Mouse (Mus musculus) layer of hippocampus, adult 6 months (tissue): ENCODE measurements around the gene Akirin2. TPM values are rescaled to one million over a fixed set of nuclear protein-coding genes. Genes with fewer than 3 reads are reported as not detected.

Experiments
- long read RNA-seq, 2 experiments: library from polyadenylated mRNA; unstranded; transcript quantifications; one replicate each; pipeline ENCODE4 v2.0.0; 2019 to 2020
- polyA plus RNA-seq: library from polyadenylated mRNA; unstranded; fragments of <200 nt; fragmentation: Nextera tagmentation; gene quantifications from 2 replicates; pipeline ENCODE4 v1.2.3, GENCODE M21; 2021

Gene Akirin2
- polyA plus RNA-seq: 16.2 and 19.1 TPM in 2 replicates
- long read RNA-seq, experiment 1, transcript Akirin2-201 (5 exons, 1,397 nt): major isoform, 10 of 20 reads
- long read RNA-seq, experiment 1, partial matches to known transcripts: 9 of 20 reads
- long read RNA-seq, experiment 1, other reads (novel, unspliced or antisense): 1 of 20 reads
- long read RNA-seq, experiment 2, transcript Akirin2-201 (5 exons, 1,397 nt): major isoform, 17 of 19 reads
- long read RNA-seq, experiment 2, partial matches to known transcripts: 0 of 19 reads
- long read RNA-seq, experiment 2, other reads (novel, unspliced or antisense): 2 of 19 reads

GRCm38 (mm10) chr4:34550748-34551097, at the start of gene Akirin2:
Gene Akirin2, plus strand, starts transcription at chr4:34550937.

DNA sequence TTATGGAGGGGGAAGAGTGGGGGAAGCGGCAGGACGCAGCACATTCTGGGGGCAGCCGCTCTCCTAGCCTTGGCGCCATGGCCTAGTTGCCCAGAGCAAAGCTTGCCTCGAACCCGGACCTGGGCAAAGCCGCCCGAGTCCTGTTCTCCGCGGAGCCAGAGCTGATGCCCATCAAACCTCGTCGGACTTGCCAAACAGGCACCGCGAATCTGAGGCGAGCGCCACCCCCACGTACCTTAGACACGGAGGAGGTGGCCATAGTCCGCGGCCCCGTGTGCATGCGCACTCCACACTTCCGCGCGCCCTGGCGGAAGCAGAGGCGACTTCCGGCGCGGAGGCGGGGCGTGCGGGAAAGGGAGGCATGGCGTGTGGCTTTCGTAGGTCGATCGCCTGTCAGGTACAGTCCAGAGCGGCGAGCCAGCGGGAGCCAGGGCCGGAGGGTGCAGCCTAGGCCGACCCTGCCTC, 63.9 kb downstream of the Akirin2 start, which contains the start of the genes Orc3 and Rars2:
Orc3 (minus strand) TSS at position 315 of the 465 bp plus-strand sequence.
Rars2 (plus strand) TSS at position 328 of the 465 bp plus-strand sequence.

Other genes with a start within 250 kb of the Akirin2 start
- gene Orc3, start 64.0 kb downstream of the Akirin2 start, polyA plus RNA-seq: 36.2 and 38.3 TPM in 2 replicates
- 19.3 and 21.0 TPM in 2 replicates for gene Rars2, start 64.0 kb downstream of the Akirin2 start, polyA plus RNA-seq
- gene Slc35a1, start 136.5 kb downstream of the Akirin2 start, polyA plus RNA-seq: 24.9 and 29.8 TPM in 2 replicates
- 2.8 and 6.6 TPM in 2 replicates for gene Cfap206, start 179.3 kb downstream of the Akirin2 start, polyA plus RNA-seq
- gene Gm136, start 205.3 kb downstream of the Akirin2 start, polyA plus RNA-seq: not detected in 2 replicates
- gene Smim8, start 227.5 kb downstream of the Akirin2 start, polyA plus RNA-seq: 74.1 and 88.2 TPM in 2 replicates